Mouse (Mus musculus) MN1 (cell line): ENCODE measurements around the gene St8sia6.
"Not testable (repeated sequence)": the region's sequence is repeated elsewhere in the genome, so short reads cannot be mapped to it uniquely, and the experiment has no call there.

Experiments
- DNase-seq: peaks from one replicate; pipeline ENCODE4 v3.0.0-alpha.2; 2016; ENCODE audit warnings: low spot score

Gene St8sia6

GRCm38 (mm10) chr2:13630136-13630832 lies 163.6 kb downstream of the St8sia6 start:
- no peak for DNase-seq

DNA sequence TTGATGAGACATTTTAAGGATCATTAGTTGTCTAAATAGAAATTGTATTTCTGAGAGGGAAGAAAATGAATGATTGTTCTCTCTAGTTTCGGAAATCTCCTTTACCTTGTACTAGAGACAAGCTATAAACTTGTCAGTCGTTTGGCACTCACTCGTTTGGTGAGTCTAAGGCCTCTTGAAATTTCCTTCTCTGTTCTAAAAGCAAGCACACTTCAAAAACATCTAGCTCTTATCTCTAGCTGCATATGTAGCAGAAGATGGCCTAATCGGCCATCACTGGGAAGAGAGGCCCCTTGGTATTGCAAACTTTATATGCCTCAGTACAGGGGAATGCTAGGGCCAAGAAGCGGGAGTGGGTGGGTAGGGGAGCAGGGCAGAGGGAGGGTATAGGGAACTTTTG lies 190.2 kb downstream of the St8sia6 start:
- DNase-seq, result not testable (repeated sequence)

DNA sequence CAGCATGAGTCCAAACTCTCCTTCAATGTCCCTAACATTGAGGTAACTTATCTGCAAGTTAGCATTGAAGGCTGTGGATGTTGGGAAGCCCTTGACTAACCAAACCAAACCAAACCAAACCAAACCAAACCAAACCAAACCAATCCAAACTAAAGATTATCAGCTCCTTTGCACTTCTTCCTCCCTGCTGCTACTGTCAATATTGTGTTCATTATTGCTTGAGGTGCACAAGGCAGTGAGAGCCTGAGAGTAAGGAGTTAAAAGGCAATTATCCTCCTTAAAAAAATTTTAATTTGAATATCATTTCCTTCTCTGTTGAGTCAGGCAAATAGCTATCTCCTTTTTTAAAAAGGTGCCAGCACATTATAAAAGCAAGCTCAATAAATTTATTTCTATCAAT lies 190.8 kb downstream of the St8sia6 start:
- DNase-seq, result no peak
